In genomic region chr6:98620886-98621285, GRCm38 (mm10) we compare ENCODE assay signal across 16 mouse cellular contexts.
"Had no signal": no experiment of that assay in that cellular context is flagged by ENCODE, and none has a peak within 500 bp of the region (broad histone marks: within the 10 kb centered on the region; RNA-seq: fewer than 3 reads in every experiment).

No protein-coding gene starts in this region.

- ATAC-seq: intestine, postnatal 0 days had no signal

- H3K9me3 ChIP-seq: liver, embryonic 13.5 days; lung, embryonic 15.5 days; megakaryocyte, embryonic 14.5 days; midbrain, embryonic 10.5 days; neural tube, embryonic 12.5 days; neural tube, embryonic 15.5 days; stomach, embryonic 15.5 days had no signal

- H3K4me1 ChIP-seq: liver, embryonic 13.5 days; midbrain, embryonic 10.5 days; neural tube, embryonic 12.5 days; neural tube, embryonic 15.5 days; stomach, embryonic 15.5 days had no signal

- H3K4me2 ChIP-seq: liver, embryonic 13.5 days; lung, embryonic 15.5 days; neural tube, embryonic 12.5 days; neural tube, embryonic 15.5 days; stomach, embryonic 15.5 days had no signal

- H3K27ac ChIP-seq: liver, embryonic 13.5 days; lung, embryonic 15.5 days; midbrain, embryonic 10.5 days; neural tube, embryonic 12.5 days; neural tube, embryonic 15.5 days; stomach, embryonic 15.5 days had no signal

- H3K9ac ChIP-seq: liver, embryonic 13.5 days; lung, embryonic 15.5 days; neural tube, embryonic 12.5 days; neural tube, embryonic 15.5 days; stomach, embryonic 15.5 days had no signal

- H3K36me3 ChIP-seq: liver, embryonic 13.5 days; lung, embryonic 15.5 days; midbrain, embryonic 10.5 days; neural tube, embryonic 12.5 days; neural tube, embryonic 15.5 days; stomach, embryonic 15.5 days had no signal

- H3K4me3 ChIP-seq: liver, embryonic 13.5 days; lung, embryonic 15.5 days; megakaryocyte, embryonic 14.5 days; midbrain, embryonic 10.5 days; neural tube, embryonic 12.5 days; neural tube, embryonic 15.5 days; stomach, embryonic 15.5 days had no signal

- H3K27me3 ChIP-seq: liver, embryonic 13.5 days; lung, embryonic 15.5 days; megakaryocyte, embryonic 14.5 days; neural tube, embryonic 12.5 days; neural tube, embryonic 15.5 days; stomach, embryonic 15.5 days had no signal

- DNase-seq: kidney, adult 9 months; kidney, postnatal 14 days; kidney, postnatal 4 days; liver, embryonic 13.5 days; midbrain, embryonic 14.5 days; right cerebral cortex, postnatal 25 days; spleen, adult 18-20 months; thymus, adult 18-20 months; thymus, postnatal 36 days had no signal
